Mouse (Mus musculus): Measurements from ENCODE around the gene Adamtsl5.

- TF ChIP-seq POLR2A (IDR thresholded peaks at IDR 0.05; ENCODE audit: borderline replicate concordance, low read depth, low read length) (no peak), CTCF (IDR thresholded peaks at IDR 0.05; ENCODE audit: low read depth, low read length) (no peak)
Measured at GRCm38 (mm10) chr10:80348981-80349380, 769 bp upstream of the Adamtsl5 start.
